Mouse (Mus musculus) ES-Bruce4 (cell line): ENCODE results near the gene Ippk.

ENCODE experiments used
- CTCF ChIP-seq: IDR thresholded peaks from one replicate; pipeline ENCODE4 v1.8.1; 2011; ENCODE audit warnings: low read depth, low read length
- POLR2A ChIP-seq: IDR thresholded peaks from one replicate; pipeline ENCODE4 v1.8.1; 2011; ENCODE audit warnings: low read length; ENCODE audit not compliant: insufficient read depth

DNA sequence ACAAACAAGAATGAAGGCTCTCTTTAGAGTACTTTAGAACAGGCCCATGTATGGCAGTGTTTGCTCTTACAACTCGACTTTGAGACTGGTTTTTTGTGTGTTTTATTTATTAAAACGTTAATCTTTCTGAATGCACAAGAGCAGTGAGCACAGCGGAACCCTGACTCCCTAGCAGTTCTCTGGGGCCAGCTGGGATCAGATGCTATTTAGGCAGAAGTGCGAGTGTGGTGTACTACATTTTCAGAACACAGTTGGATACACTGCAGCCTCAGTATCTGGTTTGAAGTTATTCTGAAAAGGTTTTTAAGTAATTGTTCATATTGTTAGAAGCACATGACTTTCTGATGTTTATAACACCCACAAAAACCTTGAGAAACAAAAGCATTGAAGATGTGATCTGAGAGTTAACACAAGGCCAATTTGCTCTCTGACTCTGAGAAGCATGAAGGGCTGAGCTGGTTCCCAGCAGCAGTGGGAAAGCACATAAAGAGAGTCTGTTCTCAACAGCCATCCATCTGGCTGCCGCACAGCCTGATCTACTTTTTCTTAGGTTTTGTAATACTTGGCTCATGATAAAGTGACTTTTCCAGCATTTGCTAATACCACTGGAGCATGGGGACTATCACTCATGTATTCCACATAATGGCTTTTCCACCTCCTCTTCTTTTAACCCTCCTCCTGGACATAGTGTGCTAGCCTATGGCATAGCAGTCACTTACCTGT, 39.8 kb downstream of the Ippk start:
- TF ChIP-seq CTCF (no peak), POLR2A (no peak)
